Mouse (Mus musculus) CD4-positive, CD25-positive, alpha-beta regulatory T cell (primary cell): ENCODE results near the gene Ndufs5. TPM values are rescaled to one million over a fixed set of nuclear protein-coding genes. Genes with fewer than 3 reads are reported as not detected.

Experiments
- polyA plus RNA-seq: library from polyadenylated mRNA; unstranded; fragments of 100-300 nt; shearing (Covaris generic); gene quantifications from one replicate; pipeline ENCODE4 v1.2.1, GENCODE M21; 2017

Ndufs5 gene
- polyA plus RNA-seq: 131 TPM

GRCm38 (mm10) chr4:123717574-123718433, at the start of gene Ndufs5:
Ndufs5 (minus strand) TSS chr4:123718202.

DNA sequence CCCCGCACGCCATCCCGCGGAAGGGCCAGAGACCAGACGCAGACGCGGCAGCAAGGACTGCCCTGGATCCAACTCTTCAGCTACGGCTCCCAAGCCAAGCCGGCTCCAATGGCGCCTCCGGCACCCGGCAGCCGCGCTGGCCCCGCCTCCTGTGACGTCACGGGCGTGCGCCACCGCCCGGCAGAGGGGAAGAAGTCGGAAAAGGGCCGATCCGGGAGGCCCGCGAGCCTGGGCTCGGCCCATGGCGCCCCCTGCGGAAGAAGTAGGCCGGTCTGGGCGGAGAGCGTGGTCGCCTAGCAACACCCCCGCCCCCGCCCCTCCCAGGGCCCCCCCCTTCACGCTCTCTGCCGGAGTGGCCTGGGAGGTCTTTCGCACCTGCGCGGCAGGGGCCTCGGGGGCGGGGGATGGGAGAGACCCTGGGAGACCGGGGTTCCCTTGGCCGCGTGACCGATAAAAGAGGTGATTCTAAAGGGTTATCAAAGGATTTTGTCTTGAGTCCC, 32.2 kb upstream of the Ndufs5 start, which contains the start of gene Akirin1:
Gene Akirin1 (minus strand): TSS at position 194 of the 500 bp plus-strand sequence.

GRCm38 (mm10) chr4:123684260-123684659, 33.7 kb downstream of the Ndufs5 start, which contains the start of gene Macf1:
Macf1 (minus strand) TSS chr4:123684360.

Other genes starting within 250 kb of the Ndufs5 start
- gene Macf1, start 33.8 kb downstream of the Ndufs5 start, polyA plus RNA-seq: 157 TPM
- 103 TPM for gene Akirin1, start 32.1 kb upstream of the Ndufs5 start, polyA plus RNA-seq
- not detected for gene Rhbdl2, start 69.7 kb upstream of the Ndufs5 start, polyA plus RNA-seq
- gene 4933427I04Rik, start 141.5 kb upstream of the Ndufs5 start, polyA plus RNA-seq: not detected
- 19.3 TPM for gene Mycbp, start 186.6 kb upstream of the Ndufs5 start, polyA plus RNA-seq
- 82.4 TPM for gene Rragc, start 199.2 kb upstream of the Ndufs5 start, polyA plus RNA-seq
- not detected for gene 4930535I16Rik, start 199.8 kb upstream of the Ndufs5 start, polyA plus RNA-seq